38 mouse cellular contexts compared by ENCODE assay signal in genomic region chr9:50520748-50521147, GRCm38 (mm10). TPM values are rescaled to one million over a fixed set of nuclear protein-coding genes. Genes with fewer than 3 reads are reported as not detected.
DNase-seq lines count a peak whose midpoint lies in the region; ATAC-seq and TF ChIP-seq lines count a peak whose summit lies in the region.
"Had no signal": no experiment of that assay in that cellular context is flagged by ENCODE, and none has a peak within 500 bp of the region (broad histone marks: within the 10 kb centered on the region; RNA-seq: fewer than 3 reads in every experiment).

No protein-coding gene starts in this region.

- no peaks in the 10 kb centered on the region for H3K36me3 ChIP-seq in lung, postnatal 0 days (ENCODE audit: insufficient read depth, low read length)
- H3K36me3 ChIP-seq in myocyte (ENCODE audit: control insufficient read depth, insufficient read depth), result peaks cover 10% of the 10 kb centered on the region
- H3K36me3 ChIP-seq: embryonic facial prominence, embryonic 12.5 days; intestine, embryonic 15.5 days; midbrain, embryonic 15.5 days had no signal

- H3K27me3 ChIP-seq in lung, postnatal 0 days (replicated peaks; ENCODE audit: insufficient read depth, low read length), result no peaks in the 10 kb centered on the region
- no peaks in the 10 kb centered on the region for H3K27me3 ChIP-seq in myocyte (ENCODE audit: control insufficient read depth, insufficient read depth, insufficient read length)
- H3K27me3 ChIP-seq: embryonic facial prominence, embryonic 12.5 days; heart, embryonic 15.5 days; hindbrain, embryonic 12.5 days; intestine, embryonic 15.5 days; limb, embryonic 12.5 days; liver, embryonic 13.5 days; midbrain, embryonic 15.5 days; neural tube, embryonic 13.5 days had no signal

- no peaks in the 10 kb centered on the region for H3K9me3 ChIP-seq in lung, postnatal 0 days (ENCODE audit: low read length)
- H3K9me3 ChIP-seq: embryonic facial prominence, embryonic 12.5 days; heart, embryonic 10.5 days; heart, embryonic 15.5 days; hindbrain, embryonic 12.5 days; intestine, embryonic 15.5 days; limb, embryonic 12.5 days; liver, embryonic 13.5 days; midbrain, embryonic 10.5 days; midbrain, embryonic 15.5 days; neural tube, embryonic 13.5 days had no signal

- no peak for TF ChIP-seq EP300 in lung, postnatal 0 days (IDR thresholded peaks at IDR 0.05)

- no peak for TF ChIP-seq POLR2A in myocyte (IDR thresholded peaks at IDR 0.05; ENCODE audit: insufficient read length, low read depth)

- no peak for TF ChIP-seq CTCF in lung, postnatal 0 days (IDR thresholded peaks at IDR 0.05)

- 88% methylated on average over 6 of the region's 6 CpGs for WGBS in lung, postnatal 0 days

- ATAC-seq in lung, postnatal 0 days, result no peak
- peak; percentile 77 for ATAC-seq in megakaryocyte, adult 5-6 weeks (ENCODE audit: poor library complexity, severe bottlenecking)
- ATAC-seq: forebrain, embryonic 14.5 days; hindbrain, postnatal 0 days; intestine, embryonic 15.5 days; midbrain, embryonic 15.5 days had no signal

- H3K9ac ChIP-seq in lung, postnatal 0 days (replicated peaks; ENCODE audit: low read depth), result no peak overlapping the region
- H3K9ac ChIP-seq: embryonic facial prominence, embryonic 12.5 days; heart, embryonic 15.5 days; hindbrain, embryonic 12.5 days; intestine, embryonic 15.5 days; limb, embryonic 12.5 days; liver, embryonic 13.5 days; lung, embryonic 14.5 days; midbrain, embryonic 15.5 days; neural tube, embryonic 13.5 days had no signal

- H3K27ac ChIP-seq in lung, postnatal 0 days (ENCODE audit: low read length), result no peak overlapping the region
- H3K27ac ChIP-seq: embryonic facial prominence, embryonic 12.5 days; heart, embryonic 10.5 days; heart, embryonic 15.5 days; hindbrain, embryonic 12.5 days; hindbrain, postnatal 0 days; intestine, embryonic 15.5 days; kidney, postnatal 0 days; limb, embryonic 12.5 days; liver, embryonic 13.5 days; midbrain, embryonic 10.5 days; midbrain, embryonic 15.5 days; neural tube, embryonic 13.5 days had no signal

- no peaks in the 10 kb centered on the region for H3K4me1 ChIP-seq in lung, postnatal 0 days (ENCODE audit: insufficient read depth, low read depth, low read length)
- H3K4me1 ChIP-seq: embryonic facial prominence, embryonic 12.5 days; heart, embryonic 10.5 days; heart, embryonic 15.5 days; hindbrain, embryonic 12.5 days; intestine, embryonic 15.5 days; limb, embryonic 12.5 days; liver, embryonic 13.5 days; midbrain, embryonic 10.5 days; midbrain, embryonic 15.5 days; neural tube, embryonic 13.5 days had no signal

- peak; percentile 27 for DNase-seq in lung, postnatal 0 days (ENCODE audit: low spot score)
- DNase-seq in lung, adult 18-20 months, result no peak
- peak; percentile 40 for DNase-seq in Muller cell, postnatal 12 days (ENCODE audit: inconsistent ontology term)
- no peak for DNase-seq in neural tube, embryonic 10.5 days (ENCODE audit: extremely low spot score, low spot score)
- no peak for DNase-seq in lung, postnatal 25 days (ENCODE audit: low spot score)
- no peak for DNase-seq in ovary, postnatal 10 days (ENCODE audit: low spot score)
- DNase-seq: adrenal gland, adult 8-10 months; cerebellum, adult 2 months; cerebellum, postnatal 25 days; kidney, adult 8-10 months; layer of hippocampus, adult 9-11 months; liver, embryonic 13.5 days; lung, embryonic 14.5 days; lung, postnatal 36 days; thymus, adult 2 months; thymus, postnatal 4 days had no signal

- no peak overlapping the region for H3K4me3 ChIP-seq in lung, postnatal 0 days (ENCODE audit: low read depth, low read length)
- H3K4me3 ChIP-seq in myocyte, result no peak overlapping the region
- H3K4me3 ChIP-seq: embryonic facial prominence, embryonic 12.5 days; heart, embryonic 10.5 days; heart, embryonic 15.5 days; hindbrain, embryonic 12.5 days; intestine, embryonic 15.5 days; limb, embryonic 12.5 days; liver, embryonic 13.5 days; midbrain, embryonic 10.5 days; midbrain, embryonic 15.5 days; neural tube, embryonic 13.5 days had no signal

- no peak overlapping the region for H3K4me2 ChIP-seq in lung, postnatal 0 days (replicated peaks; ENCODE audit: low read depth, low read length)
- no peak overlapping the region for H3K4me2 ChIP-seq in myocyte (ENCODE audit: low read depth)
- H3K4me2 ChIP-seq: embryonic facial prominence, embryonic 12.5 days; heart, embryonic 15.5 days; hindbrain, embryonic 12.5 days; intestine, embryonic 15.5 days; limb, embryonic 12.5 days; liver, embryonic 13.5 days; lung, embryonic 14.5 days; midbrain, embryonic 15.5 days; neural tube, embryonic 13.5 days had no signal

- H3ac ChIP-seq in myocyte (ENCODE audit: control insufficient read depth, insufficient read length), result no peak overlapping the region

- no peaks in the 10 kb centered on the region for H3K79me2 ChIP-seq in myocyte (ENCODE audit: control insufficient read depth, insufficient read depth)

TF ChIP-seq in myocyte, 11 proteins besides CTCF, POLR2A, EP300 and RAD21:
- no peak for TF ChIP-seq CEBPB (IDR thresholded peaks at IDR 0.05; ENCODE audit: insufficient read depth, poor library complexity, severe bottlenecking)
- no peak for TF ChIP-seq TCF12 (IDR thresholded peaks at IDR 0.05; ENCODE audit: insufficient read depth, poor library complexity, severe bottlenecking)
- no peak for TF ChIP-seq E2F4 (IDR thresholded peaks at IDR 0.05; ENCODE audit: insufficient read depth)
- no peak for TF ChIP-seq USF1 (IDR thresholded peaks at IDR 0.05; ENCODE audit: low read depth)
- no peak for TF ChIP-seq SRF (IDR thresholded peaks at IDR 0.05; ENCODE audit: control insufficient read depth, insufficient read length, low read depth)
- TF ChIP-seq REST (IDR thresholded peaks at IDR 0.05; ENCODE audit: insufficient read depth, insufficient read length), result no peak
- TF ChIP-seq POLR2AphosphoS2 (IDR thresholded peaks at IDR 0.05; ENCODE audit: insufficient read length, low read depth), result peak; percentile 56
- peak in 1 of 3 experiments; percentile 35 for TF ChIP-seq MYOG (IDR thresholded peaks at IDR 0.05; ENCODE audit: control insufficient read depth in 1 of 3, insufficient read depth in 1 of 3, insufficient read length in 2 of 3, low read depth in 2 of 3)

RNA-seq across cellular contexts. Expression of gene Pts, which starts 7.8 kb away (rescaled TPM):
- polyA plus RNA-seq in lung, postnatal 0 days (2015; fragmentation: Nextera tagmentation; extraction: Ambion mirVana), result 76.0 and 79.4 TPM in 2 replicates
- total RNA-seq in megakaryocyte, adult 5-6 weeks (2015), result 97.1 and 106 TPM in 2 replicates
- 61.2 and 67.4 TPM in 2 replicates for total RNA-seq in megakaryocyte, adult 5-6 weeks (2017)
- 29.4 TPM for polyA plus RNA-seq in myocyte (2012; fragmentation: generic; extraction: Trizol)

RNA-seq across cellular contexts. Expression of gene Plet1, which starts 26.4 kb away (rescaled TPM):
- polyA plus RNA-seq in lung, postnatal 0 days (2015; fragmentation: Nextera tagmentation; extraction: Ambion mirVana), result 53.8 and 60.8 TPM in 2 replicates
- not detected in 2 replicates for total RNA-seq in megakaryocyte, adult 5-6 weeks (2015)
- total RNA-seq in megakaryocyte, adult 5-6 weeks (2017), result not detected in 2 replicates
- polyA plus RNA-seq in myocyte (2012; fragmentation: generic; extraction: Trizol), result 7.9 TPM
- total RNA-seq: gastrocnemius, adult 18-20 months; gastrocnemius, postnatal 4 days; left cerebral cortex, adult 18-20 months had no signal

RNA-seq across cellular contexts. Expression of gene Il18, which starts 33.9 kb away (rescaled TPM):
- 26.8 and 29.3 TPM in 2 replicates for polyA plus RNA-seq in lung, postnatal 0 days (2015; fragmentation: Nextera tagmentation; extraction: Ambion mirVana)
- 9.9 and 20.1 TPM in 2 replicates for total RNA-seq in megakaryocyte, adult 5-6 weeks (2015)
- total RNA-seq in megakaryocyte, adult 5-6 weeks (2017), result 10.2 and 14.5 TPM in 2 replicates
- 1.9 TPM for polyA plus RNA-seq in myocyte (2012; fragmentation: generic; extraction: Trizol)

RNA-seq across cellular contexts. Expression of gene Bco2, which starts 34.2 kb away (rescaled TPM):
- polyA plus RNA-seq in lung, postnatal 0 days (2015; fragmentation: Nextera tagmentation; extraction: Ambion mirVana), result 0.19 and 0.39 TPM in 2 replicates
- total RNA-seq in megakaryocyte, adult 5-6 weeks (2015), result 0.39 and 0.49 TPM in 2 replicates
- 0.85 and 1.6 TPM in 2 replicates for total RNA-seq in megakaryocyte, adult 5-6 weeks (2017)
- 0.02 TPM for polyA plus RNA-seq in myocyte (2012; fragmentation: generic; extraction: Trizol)

RNA-seq across cellular contexts. Expression of gene Tex12, which starts 40.4 kb away (rescaled TPM):
- not detected in 2 replicates for polyA plus RNA-seq in lung, postnatal 0 days (2015; fragmentation: Nextera tagmentation; extraction: Ambion mirVana)
- total RNA-seq in megakaryocyte, adult 5-6 weeks (2015), result not detected in 2 replicates
- not detected in 2 replicates for total RNA-seq in megakaryocyte, adult 5-6 weeks (2017)
- polyA plus RNA-seq in myocyte (2012; fragmentation: generic; extraction: Trizol), result not detected
- total RNA-seq: adrenal gland, adult 8-10 months; adrenal gland, postnatal 4 days; gastrocnemius, adult 18-20 months; gastrocnemius, postnatal 4 days; heart, postnatal 25 days; hindbrain, postnatal 0 days; left cerebral cortex, adult 18-20 months; left cerebral cortex, postnatal 25 days had no signal
- polyA plus RNA-seq: cerebellum, adult 2 months; embryonic facial prominence, embryonic 12.5 days; forebrain, embryonic 14.5 days; frontal cortex, adult 2 months; heart, embryonic 15.5 days; hindbrain, embryonic 12.5 days; kidney, postnatal 0 days; large intestine, adult 2 months; limb, embryonic 12.5 days; liver, embryonic 13.5 days; lung, embryonic 14.5 days; neural tube, embryonic 13.5 days; thymus, adult 2 months had no signal

Comparison
In these comparisons a context has a peak if more than half of its experiments do, and no peak if none do; other contexts are left out.
1. DNase-seq: peak in lung, postnatal 0 days (single experiment) and Muller cell, postnatal 12 days (single experiment); none in lung, adult 18-20 months (0 of 2), neural tube, embryonic 10.5 days (single experiment), lung, postnatal 25 days (single experiment) and ovary, postnatal 10 days (single experiment).